In the genomic region with DNA sequence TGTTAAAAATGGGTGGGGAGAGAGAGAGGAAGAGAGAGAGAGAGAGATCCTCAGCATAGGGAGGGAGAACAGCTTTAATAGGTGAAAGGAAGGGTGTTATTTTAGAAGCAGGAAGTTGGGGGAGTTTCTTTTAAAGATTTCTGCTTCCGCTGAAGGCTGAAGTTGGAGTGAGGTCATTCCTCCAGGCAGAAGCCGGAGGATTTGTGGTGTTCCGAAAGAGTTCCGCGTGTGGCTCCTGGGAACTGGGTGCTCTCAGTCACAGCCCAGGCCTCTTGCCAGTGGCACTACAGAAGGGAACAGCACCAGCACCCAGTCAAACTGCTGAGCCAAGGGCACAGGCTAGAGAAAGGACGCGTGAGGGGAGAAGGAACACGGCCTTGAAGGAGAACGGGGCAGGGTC, we compare ENCODE assay signal across 14 mouse cellular contexts. TPM values are rescaled to one million over a fixed set of nuclear protein-coding genes. Genes with fewer than 3 reads are reported as not detected.
DNase-seq lines count a peak whose midpoint lies in the region; ATAC-seq and TF ChIP-seq lines count a peak whose summit lies in the region.
"Had no signal": no experiment of that assay in that cellular context is flagged by ENCODE, and none has a peak within 500 bp of the region (broad histone marks: within the 10 kb centered on the region; RNA-seq: fewer than 3 reads in every experiment).

No protein-coding gene starts in this region.

- 64% methylated on average over 9 of the region's 9 CpGs for WGBS in lung, postnatal 0 days
- WGBS in forebrain, embryonic 15.5 days, result 94% methylated on average over 9 of the region's 9 CpGs

- no peak overlapping the region for H3K9ac ChIP-seq in lung, postnatal 0 days (replicated peaks; ENCODE audit: low read depth)
- no peak overlapping the region for H3K9ac ChIP-seq in forebrain, embryonic 15.5 days (replicated peaks)
- H3K9ac ChIP-seq: forebrain, postnatal 0 days; hindbrain, embryonic 12.5 days; liver, postnatal 0 days had no signal

- peak; percentile 40 for ATAC-seq in lung, postnatal 0 days
- no peak for ATAC-seq in forebrain, embryonic 15.5 days (replicated peaks)
- ATAC-seq in erythroblast, adult 5-6 weeks (replicated peaks; ENCODE audit: low FRiP score, poor library complexity, severe bottlenecking), result no peak
- ATAC-seq: forebrain, postnatal 0 days; liver, postnatal 0 days had no signal

- no peak overlapping the region for H3K4me3 ChIP-seq in lung, postnatal 0 days (ENCODE audit: low read depth, low read length)
- H3K4me3 ChIP-seq in forebrain, embryonic 15.5 days, result no peak overlapping the region
- H3K4me3 ChIP-seq: embryonic facial prominence, embryonic 10.5 days; hindbrain, embryonic 12.5 days; myocyte had no signal

- peak; percentile 9 for DNase-seq in gastrocnemius, postnatal 14 days
- no peak for DNase-seq in gastrocnemius, adult 8-10 months (ENCODE audit: low spot score in 2 of 2)
- peak; percentile 40 for DNase-seq in adrenal gland, postnatal 14 days
- peak; percentile 22 for DNase-seq in heart, postnatal 4 days
- DNase-seq in lung, postnatal 0 days (ENCODE audit: low spot score), result peak; percentile 46
- no peak for DNase-seq in layer of hippocampus, postnatal 10 days (ENCODE audit: low spot score in 2 of 2)
- DNase-seq: forebrain, postnatal 0 days; layer of hippocampus, postnatal 36 days; liver, postnatal 0 days had no signal

- peak overlapping the region; percentile 38; the same call in 1 of the 2 replicates for H3K27ac ChIP-seq in lung, postnatal 0 days (ENCODE audit: low read length)
- H3K27ac ChIP-seq in forebrain, embryonic 15.5 days (replicated peaks), result no peak overlapping the region
- H3K27ac ChIP-seq: embryonic facial prominence, embryonic 10.5 days; hindbrain, embryonic 12.5 days had no signal

- intact Hi-C loops in gastrocnemius, postnatal 14 days (cut with DNase I; ENCODE audit: low total_unique reads), result no loop called here

- no peaks in the 10 kb centered on the region for H3K36me3 ChIP-seq in lung, postnatal 0 days (ENCODE audit: insufficient read depth, low read length)
- H3K36me3 ChIP-seq in forebrain, embryonic 15.5 days, result no peaks in the 10 kb centered on the region
- H3K36me3 ChIP-seq: embryonic facial prominence, embryonic 10.5 days; hindbrain, embryonic 12.5 days had no signal

- no peaks in the 10 kb centered on the region for H3K9me3 ChIP-seq in lung, postnatal 0 days (ENCODE audit: low read length)
- H3K9me3 ChIP-seq in forebrain, embryonic 15.5 days, result no peaks in the 10 kb centered on the region
- H3K9me3 ChIP-seq: hindbrain, embryonic 12.5 days had no signal

- TF ChIP-seq CTCF in lung, postnatal 0 days (IDR thresholded peaks at IDR 0.05), result no peak

- no peak for TF ChIP-seq EP300 in lung, postnatal 0 days (IDR thresholded peaks at IDR 0.05)

- no peaks in the 10 kb centered on the region for H3K27me3 ChIP-seq in lung, postnatal 0 days (replicated peaks; ENCODE audit: insufficient read depth, low read length)
- H3K27me3 ChIP-seq in forebrain, embryonic 15.5 days, result no peaks in the 10 kb centered on the region
- H3K27me3 ChIP-seq: hindbrain, embryonic 12.5 days had no signal

- H3K4me1 ChIP-seq in lung, postnatal 0 days (ENCODE audit: insufficient read depth, low read depth, low read length), result no peaks in the 10 kb centered on the region
- H3K4me1 ChIP-seq in forebrain, embryonic 15.5 days, result no peaks in the 10 kb centered on the region
- H3K4me1 ChIP-seq: embryonic facial prominence, embryonic 10.5 days; hindbrain, embryonic 12.5 days had no signal

- no peak overlapping the region for H3K4me2 ChIP-seq in lung, postnatal 0 days (replicated peaks; ENCODE audit: low read depth, low read length)
- H3K4me2 ChIP-seq in forebrain, embryonic 15.5 days (replicated peaks), result no peak overlapping the region
- H3K4me2 ChIP-seq: hindbrain, embryonic 12.5 days had no signal

RNA-seq across cellular contexts. Expression of a gene that starts 38.4 kb away (rescaled TPM):
- total RNA-seq in gastrocnemius, postnatal 14 days (2021), result 10 to 100 TPM; 24.7 to 34.2 TPM
- total RNA-seq in gastrocnemius, adult 8-10 months (2022), result 10 to 100 TPM; 20.9 to 31.6 (median 24.3) TPM
- total RNA-seq in adrenal gland, postnatal 14 days (2021), result 76.8 and 79.1 TPM in 2 replicates
- total RNA-seq in heart, postnatal 4 days (2021), result 10 to 100 TPM; 72.4 to 80.0 TPM
- polyA plus RNA-seq in lung, postnatal 0 days (2015; fragmentation: Nextera tagmentation; extraction: Ambion mirVana), result 17.3 and 21.8 TPM in 2 replicates
- 94.2 and 97.0 TPM in 2 replicates for polyA plus RNA-seq in forebrain, embryonic 15.5 days (2015; fragmentation: Nextera tagmentation; extraction: Ambion mirVana)
- 43.1 and 58.4 TPM in 2 replicates for total RNA-seq in erythroblast, adult 5-6 weeks (2015; ENCODE audit: low replicate concordance)
- total RNA-seq in erythroblast, adult 5-6 weeks (2017; ENCODE audit: low replicate concordance), result 94.0 and 130 TPM in 2 replicates
- 10 to 100 TPM; 78.0 to 79.1 TPM for total RNA-seq in layer of hippocampus, postnatal 10 days (2021)

Comparison
In these comparisons a context has a peak if more than half of its experiments do, and no peak if none do; other contexts are left out.
1. DNase-seq: peak in gastrocnemius, postnatal 14 days (single experiment), adrenal gland, postnatal 14 days (single experiment), heart, postnatal 4 days (single experiment) and lung, postnatal 0 days (single experiment); none in gastrocnemius, adult 8-10 months (0 of 2) and layer of hippocampus, postnatal 10 days (0 of 2).